Mouse (Mus musculus): ENCODE data around the gene Prkg1. TPM values are rescaled to one million over a fixed set of nuclear protein-coding genes. Genes with fewer than 3 reads are reported as not detected.

Gene Prkg1
- total RNA-seq, 2 experiments from 2014 or later: 0.31 TPM; not detected in 1

DNA sequence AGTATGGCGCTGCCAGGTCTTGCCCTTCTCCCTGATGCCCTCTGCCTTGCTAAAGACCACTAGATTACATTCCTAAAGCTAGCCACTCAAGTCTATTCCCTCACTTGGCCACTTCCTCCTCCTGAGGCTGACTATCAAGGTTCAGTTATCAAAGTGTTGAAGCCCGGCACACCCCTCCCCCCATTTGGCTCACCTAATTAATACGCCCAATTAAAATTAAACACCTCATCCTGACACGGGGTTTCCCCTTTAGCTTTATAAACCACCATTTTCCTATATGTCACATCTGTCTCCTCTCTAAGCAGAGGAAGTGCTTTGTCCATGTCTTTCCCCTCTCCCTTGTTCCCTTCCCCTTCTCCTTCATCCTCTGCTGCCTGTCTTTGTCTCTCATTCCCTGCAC is 566.4 kb downstream of the Prkg1 start:
- peak; percentile 47 for ATAC-seq (replicated peaks; ENCODE audit: poor library complexity, severe bottlenecking)

GRCm38 (mm10) chr19:31197076-31197475 is 567.8 kb downstream of the Prkg1 start:
- ATAC-seq (replicated peaks; ENCODE audit: poor library complexity, severe bottlenecking): 0 out of 2 replicates have a peak, but pooled peaks have one; percentile 30

DNA sequence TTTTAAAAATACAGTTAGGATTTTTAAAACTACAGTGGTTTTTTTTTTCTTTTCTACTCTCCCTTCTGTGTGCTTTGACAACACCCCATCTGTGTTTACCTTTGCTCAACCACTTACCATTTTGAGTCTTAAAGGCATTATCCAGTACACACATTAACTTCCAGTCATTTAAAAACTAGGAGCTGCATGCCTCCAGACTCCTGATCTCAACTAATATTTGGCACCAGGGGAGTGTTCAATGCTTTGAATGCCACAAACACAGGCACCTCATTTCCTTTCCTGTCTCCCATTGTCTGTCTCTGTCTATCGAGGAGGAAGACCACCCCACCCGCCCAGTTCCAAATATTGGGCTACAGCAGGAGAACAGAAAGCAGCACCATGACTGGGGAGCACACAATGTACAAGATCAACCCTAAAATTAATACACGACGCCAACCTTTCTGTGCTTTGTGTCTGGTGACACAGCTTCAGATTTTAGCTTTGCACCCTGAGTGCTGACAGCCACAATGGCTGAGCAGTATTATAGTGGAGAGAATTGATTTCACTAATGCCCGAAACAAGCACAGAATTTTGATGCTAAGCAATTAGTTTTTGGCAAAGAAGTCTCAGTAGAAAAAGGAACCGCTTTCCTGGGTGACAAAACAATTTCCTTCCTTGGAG is 576.1 kb downstream of the Prkg1 start:
- no peak for ATAC-seq (replicated peaks; ENCODE audit: poor library complexity, severe bottlenecking)

- no peak for ATAC-seq (replicated peaks; ENCODE audit: poor library complexity, severe bottlenecking)
Measured at GRCm38 (mm10) chr19:31180757-31181156, 584.1 kb downstream of the Prkg1 start.

GRCm38 (mm10) chr19:31177279-31177922 is 587.4 kb downstream of the Prkg1 start:
- peak; percentile 66 for ATAC-seq (replicated peaks; ENCODE audit: poor library complexity, severe bottlenecking)

DNA sequence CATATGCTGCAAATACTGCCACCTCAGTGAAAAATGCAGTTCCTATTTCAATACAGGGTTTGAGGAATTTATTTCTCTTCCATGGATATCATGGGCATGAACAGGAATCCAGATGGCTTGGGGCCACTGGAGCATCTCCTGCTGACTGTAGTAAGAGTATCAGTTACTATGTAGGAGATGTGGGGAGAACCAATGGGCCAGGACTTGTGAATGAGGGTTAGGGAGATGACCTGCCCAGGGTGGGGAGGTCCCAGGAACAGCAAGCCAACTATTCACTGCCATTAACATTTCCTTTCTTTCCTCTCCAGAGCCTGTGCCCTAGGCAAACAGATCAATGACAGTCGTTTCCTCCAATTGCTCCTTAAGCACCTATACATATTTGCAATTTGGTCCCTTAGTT is 593.8 kb downstream of the Prkg1 start:
- ATAC-seq (replicated peaks; ENCODE audit: poor library complexity, severe bottlenecking): no peak

DNA sequence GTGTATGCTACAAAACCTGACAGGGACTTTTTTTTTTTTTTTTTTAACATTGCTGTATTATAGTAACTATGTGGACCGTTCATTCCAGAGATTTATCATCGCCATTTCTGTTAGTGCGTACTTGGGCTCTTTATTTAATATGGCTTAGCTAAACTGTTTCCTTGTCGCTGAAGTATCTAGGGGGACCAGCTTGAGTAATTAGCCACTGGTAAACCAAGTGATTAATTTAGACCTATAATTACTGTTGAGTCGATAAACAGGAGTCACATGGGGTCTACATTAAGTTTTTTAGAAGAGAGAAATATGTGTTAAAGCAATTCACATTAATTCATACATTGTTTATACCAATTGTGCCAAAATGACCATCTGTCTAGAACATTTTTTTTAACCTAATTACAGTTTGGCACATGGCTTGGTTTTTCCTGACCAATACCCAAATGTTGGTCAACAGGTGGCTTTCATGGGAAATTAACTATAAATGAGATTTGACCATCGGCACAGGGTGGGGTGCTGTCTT is 605.8 kb downstream of the Prkg1 start:
- ATAC-seq (replicated peaks; ENCODE audit: poor library complexity, severe bottlenecking): no peak

GRCm38 (mm10) chr19:31153399-31153798 is 611.4 kb downstream of the Prkg1 start:
- no peak for ATAC-seq (replicated peaks; ENCODE audit: poor library complexity, severe bottlenecking)

GRCm38 (mm10) chr19:31149902-31150301 is 614.9 kb downstream of the Prkg1 start:
- ATAC-seq (replicated peaks; ENCODE audit: poor library complexity, severe bottlenecking): no peak

DNA sequence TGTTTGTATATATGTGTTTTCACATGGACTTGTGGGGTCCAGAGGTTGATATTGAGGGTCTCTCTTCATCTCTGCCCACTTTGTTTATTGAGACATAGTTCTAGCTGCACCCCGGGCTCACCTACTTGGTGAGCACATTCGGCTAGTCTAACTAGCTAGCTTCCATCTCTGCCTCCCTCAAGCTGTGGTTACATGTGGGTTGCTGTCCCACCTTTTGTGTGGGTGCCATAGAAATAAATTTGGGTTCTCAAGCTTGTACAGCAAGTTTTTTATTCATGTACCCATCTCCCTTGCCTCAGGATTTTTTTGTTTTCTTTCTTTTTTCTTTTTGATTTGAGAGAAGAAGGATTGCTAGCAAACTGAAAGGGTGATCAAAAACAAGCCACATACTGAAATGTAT is 617.4 kb downstream of the Prkg1 start:
- ATAC-seq (replicated peaks; ENCODE audit: poor library complexity, severe bottlenecking): no peak

DNA sequence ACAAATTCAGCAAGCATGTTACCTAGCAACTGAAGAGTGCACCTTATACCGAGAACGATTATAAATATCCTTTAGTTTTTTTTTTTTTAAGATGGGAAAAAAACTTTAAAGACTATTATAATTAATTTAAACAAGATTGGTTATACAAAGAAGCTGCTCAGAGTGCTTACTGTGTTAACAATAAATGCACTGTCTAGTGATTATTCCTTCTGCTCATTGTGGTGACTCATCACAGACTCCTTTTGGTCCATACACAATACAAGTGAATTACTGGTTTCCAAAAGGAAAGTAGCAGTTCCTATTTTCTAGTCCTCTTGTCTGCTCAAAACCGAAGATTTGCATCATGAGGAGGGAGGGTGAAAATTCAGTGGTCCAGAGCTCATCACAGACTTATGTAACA is 618.7 kb downstream of the Prkg1 start:
- peak; percentile 27; the same call in 1 of the 2 replicates for ATAC-seq (replicated peaks; ENCODE audit: poor library complexity, severe bottlenecking)

DNA sequence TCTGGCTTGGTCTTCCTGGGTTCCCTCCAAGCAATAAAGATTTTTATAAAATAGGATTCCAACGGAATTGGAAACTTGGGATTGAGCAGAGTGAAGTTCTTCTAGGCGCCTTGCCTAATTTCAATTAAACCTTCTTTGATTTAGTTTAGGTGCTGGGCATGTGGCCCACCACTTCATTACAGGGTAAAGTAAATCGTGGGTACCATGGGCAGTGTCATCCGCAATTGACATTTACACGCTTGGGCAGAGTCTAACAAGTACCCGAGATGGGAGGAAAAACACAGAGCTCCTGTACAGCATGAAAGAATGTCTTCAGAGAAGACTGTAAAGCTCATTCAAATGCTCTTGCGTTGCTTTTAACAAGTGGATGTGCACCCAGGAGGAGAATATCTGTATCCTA is 622.9 kb downstream of the Prkg1 start:
- no peak for ATAC-seq (replicated peaks; ENCODE audit: poor library complexity, severe bottlenecking)

DNA sequence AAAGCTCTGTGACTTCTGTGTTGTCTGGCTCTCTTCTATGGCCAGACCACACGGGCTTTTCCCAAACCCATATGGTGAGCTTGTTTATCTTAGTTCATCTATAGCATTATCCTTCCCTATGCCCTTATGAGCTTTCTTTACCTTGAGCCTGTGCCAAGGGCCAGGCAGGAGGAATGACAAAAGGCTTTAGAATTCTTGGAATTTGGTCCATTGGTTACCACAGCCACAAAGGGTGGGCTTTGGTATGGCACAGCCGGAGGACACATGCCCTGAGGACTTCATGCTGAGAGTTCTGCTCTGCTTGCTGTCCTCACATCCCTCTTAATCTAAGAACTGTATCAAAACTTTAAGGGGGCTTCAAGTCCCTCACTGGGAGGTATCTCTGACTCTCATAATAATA is 628.5 kb downstream of the Prkg1 start:
- no peak for ATAC-seq (replicated peaks; ENCODE audit: poor library complexity, severe bottlenecking)

DNA sequence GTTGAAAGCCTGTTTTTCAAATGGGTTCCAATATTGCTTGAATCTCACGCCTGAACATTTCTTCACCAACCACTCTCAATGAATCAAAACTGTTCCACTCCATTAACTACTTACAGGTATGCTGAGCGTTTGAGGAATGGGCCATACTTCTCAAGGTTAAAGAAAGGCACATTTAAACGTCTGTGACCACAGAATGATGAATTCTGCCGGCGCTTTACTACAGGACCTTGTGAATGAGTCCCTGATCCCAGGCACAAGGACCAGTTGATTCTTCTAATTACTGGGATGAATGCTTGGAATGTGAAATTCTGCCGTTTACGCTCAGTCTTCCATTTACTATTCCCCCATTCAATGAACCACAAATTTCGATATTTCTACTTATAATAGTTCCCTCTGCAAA is 632.2 kb downstream of the Prkg1 start:
- ATAC-seq (replicated peaks; ENCODE audit: poor library complexity, severe bottlenecking): no peak

- ATAC-seq (replicated peaks; ENCODE audit: poor library complexity, severe bottlenecking): no peak
Measured at GRCm38 (mm10) chr19:31124628-31125027, 640.2 kb downstream of the Prkg1 start.

GRCm38 (mm10) chr19:31114690-31115089 is 650.1 kb downstream of the Prkg1 start:
- ATAC-seq (replicated peaks; ENCODE audit: poor library complexity, severe bottlenecking): no peak

DNA sequence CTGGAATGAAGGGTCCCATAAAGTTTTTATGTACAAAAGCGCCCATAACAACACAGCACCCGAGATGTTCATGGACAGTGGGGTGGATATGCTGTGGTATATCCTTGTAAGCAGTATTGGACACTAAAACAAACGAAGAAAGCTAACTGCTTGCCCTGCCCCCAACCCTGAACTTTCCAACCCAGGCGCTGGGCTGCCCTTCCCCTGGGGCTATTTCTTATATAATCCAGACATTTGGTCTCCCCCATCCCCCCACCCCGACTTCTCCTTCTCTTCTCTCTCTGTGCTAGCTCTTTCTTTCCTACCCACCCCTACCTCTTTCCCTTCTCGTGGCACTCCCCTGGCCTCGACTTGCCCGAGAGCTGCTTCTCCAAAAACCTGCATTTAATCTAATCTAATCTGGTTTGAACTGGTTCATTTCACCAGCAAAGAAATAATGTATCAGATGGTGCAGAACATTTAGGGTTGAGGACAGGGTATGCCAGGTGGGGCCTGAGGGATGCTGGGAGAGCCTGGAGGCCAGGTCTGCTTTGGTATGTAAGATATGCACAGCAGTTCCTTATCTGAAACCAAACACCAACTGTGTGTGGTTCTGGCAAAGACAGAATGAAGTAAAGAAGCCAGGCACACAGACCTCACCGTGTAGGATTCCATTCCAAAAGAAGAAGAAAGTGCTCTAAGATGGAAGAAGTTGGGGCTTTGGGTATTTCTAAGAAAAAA is 657.8 kb downstream of the Prkg1 start:
- no peak for ATAC-seq (replicated peaks; ENCODE audit: poor library complexity, severe bottlenecking)

- ATAC-seq (replicated peaks; ENCODE audit: poor library complexity, severe bottlenecking): no peak
Measured at GRCm38 (mm10) chr19:31106036-31106435, 658.8 kb downstream of the Prkg1 start.

- no peak for ATAC-seq (replicated peaks; ENCODE audit: poor library complexity, severe bottlenecking)
Measured at GRCm38 (mm10) chr19:31104764-31105163, 660.1 kb downstream of the Prkg1 start.

DNA sequence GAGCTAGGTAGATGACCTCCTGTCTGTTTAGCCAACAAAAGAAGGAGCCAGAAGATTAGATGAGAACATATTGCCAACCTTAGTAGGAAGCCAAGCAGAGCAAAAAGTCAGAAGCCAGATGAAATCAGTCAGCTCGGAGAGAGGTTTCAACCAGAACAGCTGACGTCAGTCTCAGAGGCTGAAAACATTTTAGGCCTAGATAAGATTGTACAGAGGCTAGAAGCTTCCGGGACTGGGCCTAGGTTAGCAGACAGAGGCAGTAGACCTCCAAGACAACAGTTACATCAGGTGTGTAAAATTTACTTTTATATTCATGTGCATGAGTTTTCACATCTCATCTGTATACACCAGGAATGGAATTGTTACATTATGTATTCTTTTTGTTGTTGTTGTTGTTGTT is 665.5 kb downstream of the Prkg1 start:
- ATAC-seq (replicated peaks; ENCODE audit: poor library complexity, severe bottlenecking): no peak

DNA sequence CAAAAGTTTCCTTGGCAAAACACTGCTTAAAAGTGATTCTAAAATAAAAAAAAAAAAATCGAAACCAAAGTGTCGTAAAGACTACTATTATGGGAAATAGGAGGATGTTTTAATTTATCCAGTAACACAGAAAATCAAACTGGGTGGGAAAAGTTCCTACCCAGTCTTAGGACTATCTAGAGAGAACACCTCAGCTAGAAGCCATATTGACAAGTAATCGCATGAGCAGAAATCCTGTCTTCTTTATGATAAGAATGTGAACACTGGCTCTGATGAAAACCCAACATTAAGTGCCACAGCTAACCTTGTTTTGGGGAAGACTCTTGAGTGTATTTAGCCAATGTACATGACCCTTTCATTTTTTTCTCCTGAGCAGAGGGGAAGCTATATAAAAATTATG is 667.0 kb downstream of the Prkg1 start:
- no peak for ATAC-seq (replicated peaks; ENCODE audit: poor library complexity, severe bottlenecking)
